Mouse (Mus musculus) limb, embryonic 15.5 days (tissue): Measurements from ENCODE around the gene Sprr2j-ps. TPM values are rescaled to one million over a fixed set of nuclear protein-coding genes. Genes with fewer than 3 reads are reported as not detected.

ENCODE experiments used
- polyA plus RNA-seq: library from polyadenylated mRNA; unstranded; fragments of >200 nt; fragmentation: Nextera tagmentation; extraction: Ambion mirVana; gene quantifications from 2 replicates; pipeline ENCODE4 v1.2.1, GENCODE M21; 2015

Sprr2j-ps gene
- polyA plus RNA-seq, 1 experiment from 2014 or later: not detected

Other genes with a start within 250 kb of the Sprr2j-ps start
- 0.21 and 0.27 TPM in 2 replicates for gene Sprr2a1, start 202.3 kb upstream of the Sprr2j-ps start, polyA plus RNA-seq
- 10.6 and 16.9 TPM in 2 replicates for gene Sprr2a2, start 202.2 kb upstream of the Sprr2j-ps start, polyA plus RNA-seq
- gene Sprr2a3, start 132.7 kb upstream of the Sprr2j-ps start, polyA plus RNA-seq: 0.26 and 1.0 TPM in 2 replicates
- gene Sprr2b, start 101.5 kb upstream of the Sprr2j-ps start, polyA plus RNA-seq: 0.91 and 3.6 TPM in 2 replicates
- gene Sprr2d, start 78.9 kb upstream of the Sprr2j-ps start, polyA plus RNA-seq: 0.92 and 1.6 TPM in 2 replicates
- gene Sprr2e, start 65.9 kb upstream of the Sprr2j-ps start, polyA plus RNA-seq: not detected in 2 replicates
- not detected in 2 replicates for gene Sprr2f, start 52.9 kb upstream of the Sprr2j-ps start, polyA plus RNA-seq
- 1.2 and 4.9 TPM in 2 replicates for gene Sprr2h, start 32.4 kb upstream of the Sprr2j-ps start, polyA plus RNA-seq
- gene Sprr2i, start 10.1 kb upstream of the Sprr2j-ps start, polyA plus RNA-seq: not detected in 2 replicates
- gene Gm9774, start 11.3 kb downstream of the Sprr2j-ps start, polyA plus RNA-seq: 11.5 and 14.4 TPM in 2 replicates
- 1.00 and 1.5 TPM in 2 replicates for gene Sprr2k, start 14.5 kb downstream of the Sprr2j-ps start, polyA plus RNA-seq
- 132 and 137 TPM in 2 replicates for gene Sprr1b, start 20.7 kb downstream of the Sprr2j-ps start, polyA plus RNA-seq
- gene Sprr3, start 40.6 kb downstream of the Sprr2j-ps start, polyA plus RNA-seq: 8.4 and 15.5 TPM in 2 replicates
- 152 and 183 TPM in 2 replicates for gene Sprr1a, start 67.8 kb downstream of the Sprr2j-ps start, polyA plus RNA-seq
- gene Sprr4, start 82.4 kb downstream of the Sprr2j-ps start, polyA plus RNA-seq: not detected in 2 replicates
- gene 2310046K23Rik, start 116.4 kb downstream of the Sprr2j-ps start, polyA plus RNA-seq: 7.9 and 9.3 TPM in 2 replicates
- gene Ivl, start 155.7 kb downstream of the Sprr2j-ps start, polyA plus RNA-seq: 19.2 and 25.9 TPM in 2 replicates
- gene Smcp, start 170.9 kb downstream of the Sprr2j-ps start, polyA plus RNA-seq: not detected in 2 replicates
- gene 2210017I01Rik, start 189.4 kb downstream of the Sprr2j-ps start, polyA plus RNA-seq: 0.37 TPM in 1 of 2 replicates, not detected in the other
- gene Lce6a, start 203.6 kb downstream of the Sprr2j-ps start, polyA plus RNA-seq: 7.3 and 8.9 TPM in 2 replicates
- gene Lce1a1, start 230.2 kb downstream of the Sprr2j-ps start, polyA plus RNA-seq: 1.5 and 9.5 TPM in 2 replicates
- gene Lce1b, start 238.8 kb downstream of the Sprr2j-ps start, polyA plus RNA-seq: 0.33 and 1.3 TPM in 2 replicates